Mouse (Mus musculus): ENCODE data around the gene Glp1r. TPM values are rescaled to one million over a fixed set of nuclear protein-coding genes. Genes with fewer than 3 reads are reported as not detected.

Gene Glp1r
- polyA plus RNA-seq, 1 experiment = not detected

DNA sequence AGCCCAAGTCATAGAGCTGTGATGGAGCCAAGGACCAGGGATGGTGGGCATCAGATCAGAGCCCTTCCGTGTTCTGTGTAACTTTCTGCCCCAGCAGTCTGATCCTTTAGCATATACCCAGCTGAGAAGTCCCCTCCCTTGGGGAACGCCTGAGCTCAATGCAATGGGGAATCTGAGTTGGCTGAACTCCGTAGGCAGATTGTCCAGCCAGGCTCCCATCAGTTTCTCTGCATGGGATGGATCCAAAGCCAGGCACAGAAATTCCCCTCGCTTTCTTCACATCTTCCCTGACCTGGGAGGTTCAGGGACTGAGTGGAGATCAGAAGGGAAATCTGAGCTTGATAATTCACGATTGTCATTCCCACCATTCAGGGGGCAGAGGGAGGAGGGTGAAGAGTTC, 33.7 kb downstream of the Glp1r start:
- TF ChIP-seq POLR2A (IDR thresholded peaks at IDR 0.05; ENCODE audit: insufficient read depth, low read depth, low read length) (no peak), CTCF (IDR thresholded peaks at IDR 0.05; ENCODE audit: insufficient read depth, low read depth, low read length) (no peak)
- WGBS = 60% methylated on average over 5 of the region's 5 CpGs
- H3K4me3 ChIP-seq (ENCODE audit: insufficient read depth, low read depth, low read length) = no peak overlapping the region
- H3K4me1 ChIP-seq (ENCODE audit: control insufficient read depth, insufficient read depth, low read length) = peaks cover 5% of the 10 kb centered on the region
- H3K27ac ChIP-seq (ENCODE audit: insufficient read depth, low read depth, low read length) = no peak overlapping the region

DNA sequence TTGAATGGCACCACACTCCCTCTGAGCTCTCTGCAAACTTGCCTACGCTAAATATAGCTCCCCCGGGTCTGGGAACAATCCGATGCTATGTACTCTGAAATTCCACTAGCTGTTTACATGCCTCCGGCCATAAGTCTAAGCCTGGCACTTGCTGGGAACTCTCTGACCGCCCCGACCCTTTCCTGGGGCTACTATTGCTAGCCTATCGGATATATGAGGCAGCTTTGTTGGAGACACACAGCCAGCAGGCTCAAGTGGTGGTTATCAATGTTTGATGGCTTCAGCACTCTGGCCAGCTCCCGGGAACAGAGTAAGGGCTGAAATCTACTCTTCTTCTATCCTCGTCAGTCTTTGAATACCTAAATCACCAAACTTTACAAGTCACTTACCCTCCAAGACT, 36.9 kb downstream of the Glp1r start:
- H3K27ac ChIP-seq (ENCODE audit: insufficient read depth, low read depth, low read length) = no peak overlapping the region
- TF ChIP-seq CTCF (IDR thresholded peaks at IDR 0.05; ENCODE audit: insufficient read depth, low read depth, low read length) (no peak), POLR2A (IDR thresholded peaks at IDR 0.05; ENCODE audit: insufficient read depth, low read depth, low read length) (no peak)
- peaks cover 5% of the 10 kb centered on the region for H3K4me1 ChIP-seq (ENCODE audit: control insufficient read depth, insufficient read depth, low read length)
- WGBS = 44% methylated on average over 9 of the region's 9 CpGs
- H3K4me3 ChIP-seq (ENCODE audit: insufficient read depth, low read depth, low read length) = no peak overlapping the region

DNA sequence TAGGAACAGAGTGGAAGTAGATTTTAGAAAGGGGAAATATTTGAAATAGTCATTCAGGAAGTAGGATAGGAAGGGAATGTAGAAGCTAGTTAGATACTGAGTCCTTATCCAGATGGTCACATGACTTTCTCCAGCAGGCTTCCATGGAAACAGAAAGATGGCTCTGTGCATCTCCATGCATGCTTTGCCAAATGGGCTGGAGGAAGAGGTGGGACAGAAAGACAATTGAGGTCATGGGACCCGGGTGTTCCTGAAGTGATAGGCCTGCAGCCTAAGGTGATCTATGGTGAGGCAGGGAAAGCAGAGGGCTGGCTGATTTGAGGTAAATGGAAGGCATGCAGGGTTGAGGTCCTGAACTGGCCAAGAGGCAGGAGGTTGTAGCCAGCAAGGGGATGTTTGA, 46.8 kb downstream of the Glp1r start:
- no peak overlapping the region for H3K27ac ChIP-seq (ENCODE audit: insufficient read depth, low read depth, low read length)
- WGBS = 64% methylated on average over 1 of the region's 1 CpGs
- TF ChIP-seq CTCF (IDR thresholded peaks at IDR 0.05; ENCODE audit: insufficient read depth, low read depth, low read length) (no peak), POLR2A (IDR thresholded peaks at IDR 0.05; ENCODE audit: insufficient read depth, low read depth, low read length) (no peak)

GRCm38 (mm10) chr17:30950780-30951179, 49.2 kb downstream of the Glp1r start:
- Histone ChIP-seq H3K4me3 (ENCODE audit: insufficient read depth, low read depth, low read length) (no peak overlapping the region), H3K27ac (ENCODE audit: insufficient read depth, low read depth, low read length) (no peak overlapping the region), H3K4me1 (ENCODE audit: control insufficient read depth, insufficient read depth, low read length) (peaks cover under 1% of the 10 kb centered on the region)
- 3% methylated on average over 7 of the region's 7 CpGs for WGBS
- TF ChIP-seq CTCF (IDR thresholded peaks at IDR 0.05; ENCODE audit: insufficient read depth, low read depth, low read length) (no peak), POLR2A (IDR thresholded peaks at IDR 0.05; ENCODE audit: insufficient read depth, low read depth, low read length) (no peak)

More for the DNA sequence above, 46.8 kb downstream of the Glp1r start:
- H3K4me3 ChIP-seq (ENCODE audit: insufficient read depth, low read depth, low read length) = no peak overlapping the region
- peaks cover 5% of the 10 kb centered on the region for H3K4me1 ChIP-seq (ENCODE audit: control insufficient read depth, insufficient read depth, low read length)

DNA sequence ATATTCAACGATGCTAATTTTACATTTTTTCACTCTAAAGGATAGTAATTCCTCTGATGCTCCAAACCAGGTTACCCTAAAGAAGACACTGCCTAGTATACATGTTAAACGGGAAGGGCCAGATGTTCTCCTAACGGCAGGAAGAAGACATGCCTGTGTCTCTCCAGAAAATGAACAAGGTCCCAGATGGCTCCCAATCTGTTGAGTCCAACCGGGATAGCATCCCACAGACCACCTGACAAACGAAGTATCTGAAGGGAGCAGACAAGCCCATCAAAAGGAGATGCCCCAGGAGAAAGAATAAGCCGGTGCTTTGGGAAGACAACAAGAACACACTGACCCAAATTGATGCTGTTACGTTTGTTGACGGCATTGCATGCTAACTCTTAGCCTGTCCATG, 50.0 kb downstream of the Glp1r start:
- no peaks in the 10 kb centered on the region for H3K4me1 ChIP-seq (ENCODE audit: control insufficient read depth, insufficient read depth, low read length)
- no peak overlapping the region for H3K27ac ChIP-seq (ENCODE audit: insufficient read depth, low read depth, low read length)
- WGBS = 77% methylated on average over 8 of the region's 8 CpGs
- no peak overlapping the region for H3K4me3 ChIP-seq (ENCODE audit: insufficient read depth, low read depth, low read length)
- no peak for TF ChIP-seq CTCF (IDR thresholded peaks at IDR 0.05; ENCODE audit: insufficient read depth, low read depth, low read length)
- no peak for TF ChIP-seq POLR2A (IDR thresholded peaks at IDR 0.05; ENCODE audit: insufficient read depth, low read depth, low read length)

DNA sequence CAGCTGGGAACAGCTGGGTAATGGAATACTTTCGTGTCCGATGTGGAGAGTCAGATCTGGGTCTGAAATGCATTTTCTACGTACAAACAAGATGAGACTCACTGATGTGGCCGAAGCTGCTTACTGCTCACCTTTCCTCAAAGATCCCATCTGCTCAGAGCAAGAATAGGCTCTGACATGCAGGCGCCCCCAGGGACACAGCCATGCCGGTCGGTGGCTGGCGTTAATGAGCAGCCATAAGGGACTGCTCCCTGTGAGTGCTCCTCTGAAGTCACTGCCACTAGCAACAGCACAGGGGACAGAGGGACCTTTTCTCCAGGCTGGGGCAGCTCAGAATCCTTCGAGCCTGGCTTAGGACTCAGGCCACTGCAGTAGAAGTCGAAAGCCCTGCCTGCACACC, 52.7 kb downstream of the Glp1r start, which contains the start of gene Umodl1:
Gene Umodl1, plus strand, starts transcription at position 301 of the 400 bp plus-strand sequence.
- Histone ChIP-seq H3K4me1 (ENCODE audit: control insufficient read depth, insufficient read depth, low read length) (no peaks in the 10 kb centered on the region), H3K27ac (ENCODE audit: insufficient read depth, low read depth, low read length) (no peak within 1 kb of the TSS), H3K4me3 (ENCODE audit: insufficient read depth, low read depth, low read length) (no peak within 1 kb of the TSS)
- TF ChIP-seq POLR2A (IDR thresholded peaks at IDR 0.05; ENCODE audit: insufficient read depth, low read depth, low read length) (no peak), CTCF (IDR thresholded peaks at IDR 0.05; ENCODE audit: insufficient read depth, low read depth, low read length) (no peak)
- WGBS = 83% methylated on average over 10 of the region's 10 CpGs

DNA sequence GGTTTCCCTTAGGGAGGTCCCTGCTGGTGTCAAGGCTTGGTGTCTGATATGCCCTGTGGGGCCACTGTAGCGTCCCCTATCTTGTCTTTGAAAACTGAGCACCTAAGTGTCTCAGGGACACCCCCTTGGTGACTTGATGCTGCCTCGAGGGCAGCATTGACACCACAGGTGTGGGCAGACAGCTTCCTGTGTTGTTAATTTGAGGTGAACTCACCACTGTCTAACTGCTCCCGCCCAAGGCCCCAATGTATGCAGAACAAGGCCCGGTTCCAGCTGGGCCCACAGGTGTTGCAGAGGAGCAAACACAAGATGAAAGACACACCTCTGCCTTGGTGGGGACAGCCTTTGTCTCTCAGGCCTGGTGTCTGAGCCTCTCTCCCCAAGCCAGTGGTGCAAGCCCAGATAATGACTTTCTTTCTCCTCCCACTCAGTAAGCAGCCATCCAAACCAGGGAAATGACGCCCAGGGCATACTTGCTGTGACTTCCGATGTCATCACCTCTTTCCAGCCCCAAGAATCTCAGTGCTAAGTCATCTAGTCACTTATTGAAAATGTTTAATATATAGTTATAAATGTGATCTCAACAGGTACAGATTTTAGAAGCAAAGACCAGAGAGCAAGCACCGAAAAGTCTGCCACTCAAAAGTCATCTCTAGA, 60.4 kb downstream of the Glp1r start:
- TF ChIP-seq POLR2A (IDR thresholded peaks at IDR 0.05; ENCODE audit: insufficient read depth, low read depth, low read length) = no peak
- no peak for TF ChIP-seq CTCF (IDR thresholded peaks at IDR 0.05; ENCODE audit: insufficient read depth, low read depth, low read length)
- Histone ChIP-seq H3K27ac (ENCODE audit: insufficient read depth, low read depth, low read length) (no peak overlapping the region), H3K4me1 (ENCODE audit: control insufficient read depth, insufficient read depth, low read length) (no peaks in the 10 kb centered on the region), H3K4me3 (ENCODE audit: insufficient read depth, low read depth, low read length) (no peak overlapping the region)
- WGBS = 82% methylated on average over 7 of the region's 7 CpGs

DNA sequence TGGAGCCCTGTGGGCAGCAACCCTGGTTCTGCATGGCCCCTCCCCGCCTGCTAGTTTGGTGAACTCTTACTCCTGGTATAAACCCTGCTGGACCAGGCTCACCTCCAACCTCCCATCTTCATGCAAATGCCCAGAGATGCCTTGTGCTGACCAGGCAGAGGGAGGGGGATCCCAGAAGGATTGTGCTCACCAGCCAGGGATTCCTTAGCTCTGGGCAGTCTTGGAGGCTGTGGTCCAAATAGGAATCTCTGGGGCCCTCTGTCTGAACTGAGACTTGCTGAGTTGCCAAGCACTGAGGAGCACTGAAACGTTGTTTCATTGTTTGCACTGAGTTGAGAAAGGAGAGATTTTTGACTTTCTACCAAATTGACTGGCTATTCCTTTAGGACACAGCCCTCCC, 61.3 kb downstream of the Glp1r start:
- 62% methylated on average over 2 of the region's 2 CpGs for WGBS
- H3K4me3 ChIP-seq (ENCODE audit: insufficient read depth, low read depth, low read length) = no peak overlapping the region
- TF ChIP-seq POLR2A (IDR thresholded peaks at IDR 0.05; ENCODE audit: insufficient read depth, low read depth, low read length) = no peak
- no peak for TF ChIP-seq CTCF (IDR thresholded peaks at IDR 0.05; ENCODE audit: insufficient read depth, low read depth, low read length)
- H3K27ac ChIP-seq (ENCODE audit: insufficient read depth, low read depth, low read length) = no peak overlapping the region
- H3K4me1 ChIP-seq (ENCODE audit: control insufficient read depth, insufficient read depth, low read length) = no peaks in the 10 kb centered on the region

DNA sequence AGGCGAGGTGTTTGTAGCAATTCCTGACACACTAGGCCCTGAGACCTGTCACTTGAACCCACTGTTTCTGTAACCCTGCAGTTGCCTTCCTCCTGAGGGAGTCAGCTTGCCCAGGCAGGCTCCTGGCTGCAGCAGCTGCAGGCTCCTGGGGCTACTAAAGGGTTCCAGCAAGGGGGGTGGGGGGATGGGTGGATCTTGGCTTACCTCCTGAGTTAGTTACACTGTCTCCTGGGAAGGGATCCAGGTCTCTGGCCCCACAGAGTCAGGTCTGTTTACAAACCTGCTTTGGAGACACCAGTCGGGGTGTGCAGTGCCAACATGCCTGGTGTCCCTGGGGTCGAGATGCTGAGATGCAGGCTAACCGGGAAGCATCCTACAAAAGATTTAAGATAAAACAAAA, 68.4 kb downstream of the Glp1r start:
- 62% methylated on average over 4 of the region's 4 CpGs for WGBS
- H3K27ac ChIP-seq (ENCODE audit: insufficient read depth, low read depth, low read length) = no peak overlapping the region
- no peaks in the 10 kb centered on the region for H3K4me1 ChIP-seq (ENCODE audit: control insufficient read depth, insufficient read depth, low read length)
- no peak overlapping the region for H3K4me3 ChIP-seq (ENCODE audit: insufficient read depth, low read depth, low read length)
- TF ChIP-seq POLR2A (IDR thresholded peaks at IDR 0.05; ENCODE audit: insufficient read depth, low read depth, low read length) (no peak), CTCF (IDR thresholded peaks at IDR 0.05; ENCODE audit: insufficient read depth, low read depth, low read length) (no peak)
